Mouse (Mus musculus) left cerebral cortex, adult 8-10 months (tissue): ENCODE data around the gene Mark4. TPM values are rescaled to one million over a fixed set of nuclear protein-coding genes. Genes with fewer than 3 reads are reported as not detected.
A peak's percentile ranks its signal among the peaks of the same experiment; 100 is the strongest.

ENCODE experiments used
- DNase-seq, 2 experiments: peaks; one replicate each; pipeline ENCODE4 v3.0.0; 2022; ENCODE audit warnings: low spot score in 2 of 2
- total RNA-seq, 4 experiments: library from RNA; stranded (reverse); gene quantifications; 2 replicates each; pipeline ENCODE4 v1.2.4; 2022

Gene Mark4
- total RNA-seq, 4 experiments from 2014 or later = 70.4 to 80.3 (median 76.2) TPM

DNA sequence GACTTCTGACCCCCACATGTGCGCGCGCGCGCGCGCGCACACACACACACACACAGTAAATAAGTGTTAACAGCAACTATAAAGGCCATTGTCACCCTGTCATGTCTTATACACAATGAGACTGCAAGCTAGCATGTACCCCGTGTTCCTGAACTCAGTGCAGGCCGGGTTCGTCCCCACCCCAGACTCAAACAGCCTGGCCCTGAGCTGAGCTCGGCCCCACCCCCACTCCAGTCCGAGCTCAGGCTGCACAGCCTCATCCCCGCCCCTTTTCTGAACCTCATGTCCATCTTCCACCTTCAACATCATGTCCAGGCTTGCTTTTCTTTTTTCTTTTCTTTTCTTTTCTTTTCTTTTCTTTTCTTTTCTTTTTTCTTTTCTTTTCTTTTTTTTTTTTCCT lies 11.7 kb upstream of the Mark4 start:
- no peak for DNase-seq

- no peak for DNase-seq
Measured at GRCm38 (mm10) chr7:19469404-19469803, 10.8 kb upstream of the Mark4 start.

DNA sequence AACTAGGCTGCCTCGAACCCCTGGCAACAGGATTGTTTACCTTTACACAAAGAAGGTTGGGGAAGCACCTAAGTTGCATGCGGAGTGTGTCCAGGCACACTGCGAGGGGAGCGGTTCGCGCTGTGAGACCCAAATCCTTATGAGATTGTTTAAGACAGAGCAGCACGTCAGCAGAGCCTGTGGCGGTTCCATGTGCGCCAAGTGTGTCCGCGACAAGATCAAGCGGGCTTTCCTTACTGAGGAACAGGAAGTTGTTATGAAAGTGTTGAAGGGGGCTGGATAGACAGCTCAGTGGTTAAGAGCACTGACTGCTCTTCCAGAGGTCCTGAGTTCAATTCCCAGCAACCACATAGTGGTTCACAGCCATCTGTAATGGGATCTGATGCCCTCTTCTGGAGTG lies 9.7 kb upstream of the Mark4 start:
- no peak for DNase-seq

- no peak for DNase-seq
Measured at GRCm38 (mm10) chr7:19467638-19468037, 9.0 kb upstream of the Mark4 start.

GRCm38 (mm10) chr7:19466602-19467145 lies 8.1 kb upstream of the Mark4 start:
- no peak for DNase-seq

DNA sequence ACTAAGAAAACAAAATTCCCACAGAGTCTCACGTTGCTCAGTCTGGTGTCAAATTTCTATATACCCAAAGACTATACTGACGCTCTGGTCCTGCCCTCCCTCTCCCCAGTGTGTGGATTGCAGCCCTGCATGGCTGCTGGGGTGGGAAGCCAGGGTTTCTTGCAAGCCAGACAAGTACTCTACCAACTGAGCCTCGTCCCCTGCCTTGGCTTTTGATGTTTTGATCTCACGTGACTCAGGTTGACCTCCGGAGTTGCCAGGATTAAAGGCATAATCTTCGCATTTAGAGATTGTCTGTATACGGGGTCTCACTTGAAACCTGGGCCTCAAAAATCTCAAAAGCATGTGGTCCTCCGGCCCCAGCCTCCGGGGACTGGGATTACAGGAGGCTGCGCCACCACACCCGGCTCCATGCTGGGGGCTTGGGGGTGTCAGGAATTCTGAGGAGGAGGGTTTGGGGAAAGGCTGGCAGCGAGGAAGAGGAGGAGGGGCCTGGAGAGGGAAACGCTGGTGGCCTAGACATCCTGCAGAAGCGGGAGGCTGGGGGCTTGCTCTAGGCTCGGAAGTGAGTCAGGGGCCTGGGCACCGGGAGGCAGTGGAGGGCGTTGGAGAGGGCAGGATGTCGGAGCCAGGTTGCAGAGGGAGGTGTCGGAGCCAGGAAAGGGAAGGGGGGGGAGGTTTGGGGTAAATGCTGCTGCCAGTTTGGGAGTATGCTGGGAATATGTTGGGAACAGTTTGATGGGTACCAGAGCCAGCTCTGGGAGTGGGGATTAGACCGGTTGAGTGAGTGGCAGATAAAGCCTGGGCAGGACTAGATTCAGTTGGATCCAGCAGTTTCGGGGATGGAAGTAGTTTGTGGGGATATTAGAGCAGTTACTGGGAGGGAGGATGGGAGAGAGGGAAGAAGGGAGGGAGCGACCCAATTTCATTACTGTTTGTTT lies 6.0 kb upstream of the Mark4 start:
- DNase-seq = no peak

- no peak for DNase-seq
Measured at GRCm38 (mm10) chr7:19462884-19463381, 4.3 kb upstream of the Mark4 start, which contains the start of gene Exoc3l2. TSS of gene Exoc3l2 (plus strand) at chr7:19463331.

DNA sequence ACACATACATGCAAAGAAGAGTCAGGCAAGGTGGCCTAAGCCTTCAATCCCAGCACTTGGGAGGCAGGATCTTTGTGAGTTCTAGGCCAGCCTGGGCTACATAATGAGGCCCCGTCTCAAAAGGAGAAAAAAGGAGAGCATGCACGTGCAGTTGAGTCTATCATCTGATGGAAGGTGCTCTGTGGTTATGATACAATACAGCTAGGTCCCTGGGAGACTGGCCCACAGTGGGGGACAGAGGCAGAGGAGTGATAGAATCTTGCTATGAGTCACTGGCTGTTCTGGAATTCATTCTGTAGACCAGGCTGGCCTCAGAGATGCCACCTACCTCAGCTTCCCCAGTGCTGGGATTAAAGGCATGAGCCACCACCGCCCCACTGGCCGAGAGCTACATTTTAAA lies 3.8 kb upstream of the Mark4 start:
- no peak for DNase-seq

- peak in 1 of 2 experiments; percentile 66 for DNase-seq
Measured at GRCm38 (mm10) chr7:19461488-19461887, 2.9 kb upstream of the Mark4 start.

- DNase-seq = no peak
Measured at GRCm38 (mm10) chr7:19460500-19460899, 1.9 kb upstream of the Mark4 start.

- DNase-seq = no peak
Measured at GRCm38 (mm10) chr7:19459144-19459870, 686 bp upstream of the Mark4 start.

- DNase-seq = no peak
Measured at GRCm38 (mm10) chr7:19458072-19458486, 542 bp downstream of the Mark4 start.

GRCm38 (mm10) chr7:19457414-19458071 lies 1.1 kb downstream of the Mark4 start:
- DNase-seq = no peak

DNA sequence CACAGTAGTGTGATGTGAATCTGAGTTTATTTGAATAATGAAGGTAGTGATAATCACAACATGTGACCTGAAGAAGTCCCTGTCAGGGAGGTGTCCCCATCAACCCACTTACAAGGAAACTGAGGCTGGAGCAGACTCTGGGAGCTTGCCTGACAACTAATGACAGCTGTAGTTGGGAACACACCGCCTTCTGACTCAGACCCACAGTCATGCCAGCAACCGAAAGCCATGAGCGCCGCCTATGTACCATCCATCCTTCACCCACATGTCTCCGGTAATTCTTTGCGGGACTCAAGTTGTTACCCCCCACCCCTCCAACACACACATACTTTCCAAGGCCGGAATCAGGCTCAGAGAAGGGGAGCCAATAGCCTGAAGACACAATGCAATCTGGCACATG lies 2.0 kb downstream of the Mark4 start:
- peak in 1 of 2 experiments; percentile 27 for DNase-seq

DNA sequence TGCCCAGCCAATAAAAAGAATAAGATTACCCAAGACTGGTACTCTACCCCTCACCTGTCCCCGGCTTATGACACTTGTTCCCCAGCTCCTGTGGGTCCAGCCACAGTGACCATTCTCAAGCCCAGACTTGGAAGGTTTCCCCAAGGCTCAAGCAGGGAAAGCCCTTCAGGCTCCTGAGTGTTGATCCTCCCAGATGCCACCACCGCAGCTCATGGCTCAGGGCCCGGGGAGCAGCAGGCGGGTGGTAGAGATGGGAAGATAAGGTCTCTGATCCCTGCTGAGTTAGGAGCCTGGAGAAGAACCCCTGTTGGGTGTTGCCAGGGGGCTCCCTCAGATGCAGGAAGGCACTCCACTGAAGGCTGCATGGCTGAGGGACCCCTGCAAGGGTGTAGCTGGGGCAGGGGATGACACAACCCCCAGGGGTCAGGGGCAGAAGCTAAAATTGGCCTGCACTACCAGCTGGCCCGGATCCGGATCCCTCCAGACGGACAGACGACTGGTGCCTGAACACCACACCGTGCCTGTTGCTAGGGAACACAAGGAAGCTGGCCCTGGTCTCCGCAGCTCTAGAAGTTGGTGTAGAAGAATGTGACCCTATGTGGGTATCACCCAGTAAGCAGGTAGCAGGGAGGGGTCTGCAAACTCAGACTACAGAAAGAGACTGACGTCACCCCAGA lies 2.7 kb downstream of the Mark4 start:
- DNase-seq = no peak

GRCm38 (mm10) chr7:19455186-19455585 lies 3.4 kb downstream of the Mark4 start:
- DNase-seq = no peak

DNA sequence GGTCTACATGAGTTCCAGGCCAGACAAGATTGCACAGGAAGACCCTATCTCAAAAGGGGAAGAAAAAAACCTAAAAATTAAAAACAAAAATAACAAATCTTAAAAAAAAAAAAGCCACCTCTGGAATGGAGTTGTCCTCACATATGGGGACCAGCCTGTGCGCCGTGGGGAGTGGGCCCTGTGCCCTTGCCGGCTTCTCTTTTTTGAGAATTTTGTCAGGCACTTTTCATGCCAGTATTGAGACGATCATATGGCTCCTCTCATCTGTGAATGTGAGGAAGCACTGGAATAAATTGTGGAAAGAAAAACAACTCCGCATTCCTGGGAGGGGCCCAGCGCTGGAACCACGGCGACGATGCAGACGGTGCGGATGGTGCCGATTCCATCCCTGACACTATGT lies 9.5 kb downstream of the Mark4 start:
- DNase-seq = no peak

DNA sequence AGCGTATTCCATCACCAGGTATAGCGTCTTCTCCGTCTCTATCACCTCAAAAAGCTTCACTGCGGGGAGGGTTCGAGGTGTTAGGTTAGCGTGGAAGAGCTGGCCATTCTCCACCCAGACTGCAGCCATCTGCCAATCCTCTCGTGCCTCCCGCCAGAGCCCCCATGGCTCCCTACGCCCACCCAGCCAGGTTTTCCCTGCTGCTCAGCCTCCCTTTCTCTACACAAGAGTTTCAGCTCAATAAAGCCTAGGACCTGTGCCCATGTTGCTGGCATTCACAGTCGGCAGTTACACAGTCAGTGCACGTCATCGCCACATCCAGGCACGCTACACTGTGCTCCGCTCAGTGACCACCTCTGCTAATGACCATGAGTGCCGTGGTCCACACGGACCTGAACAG lies 10.9 kb downstream of the Mark4 start:
- DNase-seq = no peak

DNA sequence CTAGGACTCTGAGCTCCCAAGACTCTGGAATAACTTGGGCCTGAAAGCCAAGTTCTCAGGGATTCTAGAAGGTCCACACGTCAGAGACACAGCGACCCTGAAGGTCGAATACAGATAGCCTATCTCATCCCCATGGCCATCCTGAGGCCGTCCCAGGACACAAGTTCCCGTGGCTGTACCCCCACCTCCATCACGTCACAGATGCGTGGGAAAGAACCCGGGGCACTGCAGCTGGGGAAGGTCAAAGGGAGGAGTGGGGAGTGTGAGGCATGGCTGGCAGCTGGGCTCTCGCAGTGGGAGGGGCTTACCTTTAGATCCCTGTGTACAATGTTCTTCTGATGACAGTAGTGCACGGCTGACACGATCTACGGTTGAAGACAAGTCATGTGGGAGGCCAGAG lies 13.8 kb downstream of the Mark4 start:
- DNase-seq = no peak

DNA sequence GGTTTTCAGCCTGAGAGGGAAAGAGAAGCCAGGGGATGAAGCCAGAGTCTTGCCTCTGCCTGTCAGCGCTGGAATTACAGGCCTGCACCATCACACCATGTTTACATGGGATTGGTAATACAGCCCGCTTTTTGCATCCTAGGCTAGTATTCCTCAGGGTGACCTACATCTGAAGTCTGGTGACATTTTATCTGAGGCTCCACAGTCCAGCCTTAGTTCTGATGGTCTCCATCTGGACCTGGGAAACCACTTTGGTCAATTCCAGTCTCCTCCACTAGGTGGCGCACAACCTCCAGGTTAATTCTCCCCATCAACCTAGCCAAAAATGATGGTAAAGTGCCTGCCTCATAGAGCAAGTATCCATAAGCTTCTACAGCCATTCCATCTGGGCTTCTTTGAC lies 15.3 kb downstream of the Mark4 start:
- peak in 1 of 2 experiments; percentile 79 for DNase-seq
